Mouse (Mus musculus): Measurements from ENCODE around the gene Cyp2d22.

DNA sequence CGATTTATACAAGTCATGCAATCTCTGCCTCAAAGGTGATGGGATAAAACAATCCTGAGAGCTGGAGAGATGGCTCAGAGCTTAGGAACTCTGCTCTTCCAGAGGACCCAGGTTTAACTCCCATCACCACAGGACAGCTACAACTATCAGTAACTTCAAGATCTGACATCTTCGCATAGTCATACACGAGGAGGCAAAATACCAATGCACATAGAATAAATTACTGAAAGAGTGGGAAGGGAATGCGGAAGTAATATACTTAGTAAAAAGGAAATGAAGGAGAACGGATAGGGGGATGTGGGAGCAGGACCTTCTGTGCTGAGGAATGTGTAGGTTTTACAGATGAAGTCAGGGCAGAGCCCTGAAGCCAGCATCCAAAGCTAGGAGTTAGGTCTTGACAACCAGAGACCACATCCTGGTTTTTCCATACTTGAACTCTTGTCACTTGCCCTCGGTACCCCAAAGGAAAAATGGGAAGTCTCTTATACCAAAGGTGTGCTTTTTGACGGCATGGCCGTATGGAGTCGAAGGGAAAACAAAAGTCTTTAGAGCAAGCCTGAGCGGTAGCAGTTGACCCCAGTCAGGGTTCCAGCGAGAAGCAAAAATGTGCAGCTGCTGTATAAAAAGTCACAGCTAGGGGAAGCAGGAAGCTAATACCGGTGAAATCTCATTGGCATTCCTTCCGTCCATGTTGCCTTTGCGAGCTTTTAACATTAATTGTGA is 33.3 kb downstream of the Cyp2d22 start:
- TF ChIP-seq POLR2A (IDR thresholded peaks at IDR 0.05; ENCODE audit: control insufficient read depth, low read depth, low read length) = no peak
- TF ChIP-seq CTCF (IDR thresholded peaks at IDR 0.05; ENCODE audit: control insufficient read depth, insufficient read depth, insufficient replicate concordance, low read depth, low read length) = no peak
